Mouse (Mus musculus) heart, embryonic 11.5 days (tissue): ENCODE results near the gene Zscan18. TPM values are rescaled to one million over a fixed set of nuclear protein-coding genes. Genes with fewer than 3 reads are reported as not detected.

ENCODE experiments used
- ATAC-seq: fragments of 200-750 bp; cut with Nextera tagmentation; replicated peaks from 2 replicates; pipeline ENCODE4 v1.8.0; 2017; ENCODE audit warnings: moderate library complexity; ENCODE audit not compliant: insufficient number of reproducible peaks, low FRiP score, low TSS enrichment
- H3K27ac ChIP-seq: fragments of 300-500 bp; sonication (generic); 2 replicates; pipeline ENCODE4 v1.5.1; 2014; ENCODE audit warnings: mild to moderate bottlenecking, low read depth, low read length
- H3K27me3 ChIP-seq: fragments of 300-500 bp; sonication (generic); 2 replicates; pipeline ENCODE4 v1.6.1; 2014; ENCODE audit warnings: mild to moderate bottlenecking, low read length, mixed read lengths; ENCODE audit not compliant: control insufficient read depth, insufficient read depth
- H3K36me3 ChIP-seq: fragments of 300-500 bp; sonication (generic); 2 replicates; pipeline ENCODE4 v1.6.1; 2014; ENCODE audit warnings: mild to moderate bottlenecking, low read length, moderate library complexity, mixed read lengths; ENCODE audit not compliant: control insufficient read depth, insufficient read depth
- H3K4me1 ChIP-seq: fragments of 300-500 bp; sonication (generic); 2 replicates; pipeline ENCODE4 v1.6.1; 2014; ENCODE audit warnings: low read length; ENCODE audit not compliant: control insufficient read depth, insufficient read depth
- H3K4me2 ChIP-seq: fragments of 300-500 bp; sonication (generic); 2 replicates; pipeline ENCODE4 v1.6.1; 2014; ENCODE audit warnings: mild to moderate bottlenecking, moderate library complexity
- H3K4me3 ChIP-seq: fragments of 300-500 bp; sonication (generic); 2 replicates; pipeline ENCODE4 v1.5.1; 2014; ENCODE audit warnings: low read depth, low read length
- H3K9ac ChIP-seq: fragments of 300-500 bp; sonication (generic); 2 replicates; pipeline ENCODE4 v1.6.1; 2014; ENCODE audit warnings: mild to moderate bottlenecking, low read depth, low read length, moderate library complexity
- H3K9me3 ChIP-seq: fragments of 300-500 bp; sonication (generic); replicated peaks from 2 replicates; pipeline ENCODE4 v1.6.1; 2016; ENCODE audit warnings: low read length; ENCODE audit not compliant: control insufficient read depth
- WGBS: fragments of 180-500 bp; shearing (Covaris S2); extraction: QIAGEN DNeasy Blood & Tissue Kit; methylation state at CpG from one replicate; pipeline ENCODE4 v1.1.7; 2014; ENCODE audit not compliant: insufficient replicate concordance; 5-methylcytosine and 5-hydroxymethylcytosine counted together
- polyA plus RNA-seq: library from polyadenylated mRNA; unstranded; fragments of >200 nt; fragmentation: Nextera tagmentation; extraction: Ambion mirVana; gene quantifications from 2 replicates; pipeline ENCODE4 v1.2.1, GENCODE M21; 2014

Gene Zscan18
- 8.5 and 9.1 TPM in 2 replicates for polyA plus RNA-seq

GRCm38 (mm10) chr7:12802866-12803726 is at the start of gene Zscan18:
Zscan18 (minus strand) TSS chr7:12803635.
- Histone ChIP-seq H3K4me3 (peak within 1 kb of the TSS; percentile 56), H3K36me3 (peaks cover 15% of the 10 kb centered on the region), H3K4me2 (peak within 1 kb of the TSS; percentile 93), H3K27me3 (no peaks in the 10 kb centered on the region), H3K4me1 (no peaks in the 10 kb centered on the region), H3K9me3 (0 out of 2 replicates have a peak, but pooled peaks cover 2% of the 10 kb centered on the region), H3K27ac (peak within 1 kb of the TSS; percentile 73), H3K9ac (peak within 1 kb of the TSS; percentile 67)
- 7% methylated on average over 31 of the region's 31 CpGs for WGBS
- ATAC-seq = peak; percentile 93

GRCm38 (mm10) chr7:12835779-12836178 is 32.3 kb upstream of the Zscan18 start:
- H3K9ac ChIP-seq = no peak overlapping the region
- no peaks in the 10 kb centered on the region for H3K4me1 ChIP-seq
- H3K27ac ChIP-seq = no peak overlapping the region
- ATAC-seq = no peak
- H3K36me3 ChIP-seq = peaks cover 38% of the 10 kb centered on the region
- H3K9me3 ChIP-seq = peaks cover 31% of the 10 kb centered on the region
- peak overlapping the region; percentile 74 for H3K4me2 ChIP-seq
- H3K27me3 ChIP-seq = no peaks in the 10 kb centered on the region
- peak overlapping the region; percentile 75 for H3K4me3 ChIP-seq
- 91% methylated on average over 4 of the region's 4 CpGs for WGBS

- H3K27me3 ChIP-seq = no peaks in the 10 kb centered on the region
- peaks cover 29% of the 10 kb centered on the region for H3K9me3 ChIP-seq
- peak overlapping the region; percentile 62; the same call in 1 of the 2 replicates for H3K27ac ChIP-seq
- ATAC-seq = peak; percentile 31; the same call in 1 of the 2 replicates
- peak overlapping the region; percentile 74 for H3K4me2 ChIP-seq
- H3K36me3 ChIP-seq = peaks cover 33% of the 10 kb centered on the region
- peak overlapping the region; percentile 88 for H3K9ac ChIP-seq
- WGBS = 39% methylated on average over 13 of the region's 13 CpGs
- peak overlapping the region; percentile 75 for H3K4me3 ChIP-seq
- no peaks in the 10 kb centered on the region for H3K4me1 ChIP-seq
Measured at GRCm38 (mm10) chr7:12835193-12835671, 31.8 kb upstream of the Zscan18 start.

GRCm38 (mm10) chr7:12834162-12835120 is 31.0 kb upstream of the Zscan18 start, which contains the start of gene Zfp110:
Zfp110 (plus strand) TSS chr7:12834761.
- Histone ChIP-seq H3K9ac (peak within 1 kb of the TSS; percentile 88), H3K4me2 (peak within 1 kb of the TSS; percentile 74), H3K4me1 (no peaks in the 10 kb centered on the region), H3K27me3 (no peaks in the 10 kb centered on the region), H3K36me3 (peaks cover 27% of the 10 kb centered on the region), H3K27ac (peak within 1 kb of the TSS; percentile 62), H3K9me3 (peaks cover 26% of the 10 kb centered on the region), H3K4me3 (peak within 1 kb of the TSS; percentile 75)
- 3% methylated on average over 47 of the region's 47 CpGs for WGBS
- ATAC-seq = peak; percentile 97

GRCm38 (mm10) chr7:12818521-12819295 is 15.3 kb upstream of the Zscan18 start, which contains the start of gene Zfp329:
Zfp329 (minus strand) TSS chr7:12818858.
- peaks cover 12% of the 10 kb centered on the region for H3K9me3 ChIP-seq
- H3K27me3 ChIP-seq = no peaks in the 10 kb centered on the region
- peak within 1 kb of the TSS; percentile 68 for H3K4me3 ChIP-seq
- WGBS = under 1% methylated on average over 40 of the region's 40 CpGs
- peak within 1 kb of the TSS; percentile 84 for H3K9ac ChIP-seq
- H3K36me3 ChIP-seq = peaks cover 10% of the 10 kb centered on the region
- peak within 1 kb of the TSS; percentile 72 for H3K4me2 ChIP-seq
- peak within 1 kb of the TSS; percentile 18 for H3K27ac ChIP-seq
- peak; percentile 88 for ATAC-seq
- 0 out of 2 replicates have a peak, but pooled peaks cover 2% of the 10 kb centered on the region for H3K4me1 ChIP-seq

- Histone ChIP-seq H3K4me2 (no peak overlapping the region), H3K27ac (no peak overlapping the region), H3K9ac (no peak overlapping the region), H3K4me1 (0 out of 2 replicates have a peak, but pooled peaks cover 2% of the 10 kb centered on the region), H3K9me3 (peaks cover 17% of the 10 kb centered on the region), H3K4me3 (no peak overlapping the region), H3K27me3 (no peaks in the 10 kb centered on the region), H3K36me3 (peaks cover 22% of the 10 kb centered on the region)
- no peak for ATAC-seq
- WGBS = 99% methylated on average over 8 of the region's 8 CpGs
Measured at GRCm38 (mm10) chr7:12815566-12815965, 12.1 kb upstream of the Zscan18 start.

GRCm38 (mm10) chr7:12803727-12804071 is 264 bp upstream of the Zscan18 start:
- peak overlapping the region; percentile 67 for H3K9ac ChIP-seq
- no peaks in the 10 kb centered on the region for H3K4me1 ChIP-seq
- no peaks in the 10 kb centered on the region for H3K27me3 ChIP-seq
- 2% methylated on average over 16 of the region's 16 CpGs for WGBS
- H3K27ac ChIP-seq = peak overlapping the region; percentile 73
- H3K36me3 ChIP-seq = peaks cover 17% of the 10 kb centered on the region
- peak overlapping the region; percentile 93 for H3K4me2 ChIP-seq
- no peak; the same call in 1 of the 2 replicates for ATAC-seq
- H3K9me3 ChIP-seq = no peaks in the 10 kb centered on the region; the same call in 1 of the 2 replicates
- peak overlapping the region; percentile 56 for H3K4me3 ChIP-seq
